Mouse (Mus musculus): ENCODE results near the gene Vgll4. TPM values are rescaled to one million over a fixed set of nuclear protein-coding genes. Genes with fewer than 3 reads are reported as not detected.

Vgll4 gene
- polyA plus RNA-seq, 2 experiments, result 70.1 to 103 TPM

DNA sequence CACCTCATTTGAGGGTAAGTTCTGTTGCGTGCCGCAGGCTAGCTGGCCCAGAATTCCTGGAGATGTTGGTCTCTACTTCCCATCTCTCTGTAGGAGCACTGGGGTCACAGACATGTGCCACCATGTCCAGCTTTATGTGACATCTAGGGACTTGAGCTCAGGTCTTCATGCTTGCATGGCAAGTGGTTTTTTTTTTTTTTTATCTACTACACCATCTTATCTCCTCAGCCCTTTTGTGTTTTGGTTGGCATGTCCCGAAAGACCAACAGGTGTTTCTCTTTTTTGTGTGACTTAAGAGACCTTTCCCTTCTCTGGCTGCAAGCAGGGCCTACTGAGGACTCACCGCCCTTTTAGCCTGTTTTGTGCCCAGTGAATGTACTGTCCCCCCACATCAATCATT lies 113.3 kb downstream of the Vgll4 start:
- no peak overlapping the region; the same call in 1 of the 2 replicates for H3K27ac ChIP-seq (replicated peaks; ENCODE audit: low read depth, low read length)
- 66% methylated on average over 4 of the region's 4 CpGs for WGBS
- no peak for TF ChIP-seq POLR2A (IDR thresholded peaks at IDR 0.05; ENCODE audit: borderline replicate concordance, extremely low read depth, insufficient read depth, insufficient read length)
- DNase-seq (ENCODE audit: low spot score) (no peak), ATAC-seq (ENCODE audit: low FRiP score, low read depth) (no peak)
- peaks cover 13% of the 10 kb centered on the region for H3K4me1 ChIP-seq (ENCODE audit: control insufficient read depth, insufficient read depth, low read length)
- H3K36me3 ChIP-seq (ENCODE audit: control insufficient read depth, insufficient read depth, low read length), result peaks cover 29% of the 10 kb centered on the region
- no peak overlapping the region for H3K4me3 ChIP-seq (replicated peaks; ENCODE audit: low read length)
- H3K9ac ChIP-seq (ENCODE audit: low read depth, low read length, severe bottlenecking), result no peak overlapping the region
- H3K4me2 ChIP-seq (replicated peaks; ENCODE audit: low read depth, low read length, severe bottlenecking), result no peak overlapping the region
- no peaks in the 10 kb centered on the region for H3K27me3 ChIP-seq (ENCODE audit: control insufficient read depth, insufficient read depth, low read length)
- no peaks in the 10 kb centered on the region for H3K9me3 ChIP-seq (ENCODE audit: control insufficient read depth, low read length)

DNA sequence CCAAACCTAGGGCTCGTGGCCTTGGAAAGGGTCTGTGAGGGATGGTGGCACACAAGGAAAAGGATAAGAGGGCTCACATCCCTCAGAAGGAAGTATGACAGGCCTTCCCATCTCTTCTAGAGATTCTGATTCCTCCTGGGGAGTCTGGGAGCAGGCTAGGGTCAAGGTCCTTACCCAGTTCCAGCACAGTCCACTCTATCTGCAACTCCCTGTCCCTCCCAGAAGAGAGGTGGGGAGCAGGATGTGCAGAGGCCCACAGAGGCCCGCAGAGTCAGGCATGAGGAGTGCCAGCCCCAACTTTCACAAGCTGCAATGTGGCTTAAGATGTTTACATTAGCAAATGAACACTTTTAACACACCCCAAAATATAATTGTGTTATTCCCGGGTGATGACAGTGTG lies 114.2 kb downstream of the Vgll4 start:
- DNase-seq (ENCODE audit: low spot score) (no peak), ATAC-seq (ENCODE audit: low FRiP score, low read depth) (no peak)
- WGBS, result 62% methylated on average over 3 of the region's 3 CpGs
- Histone ChIP-seq H3K27ac (replicated peaks; ENCODE audit: low read depth, low read length) (no peak overlapping the region), H3K4me3 (replicated peaks; ENCODE audit: low read length) (no peak overlapping the region), H3K9ac (ENCODE audit: low read depth, low read length, severe bottlenecking) (no peak overlapping the region), H3K36me3 (ENCODE audit: control insufficient read depth, insufficient read depth, low read length) (peaks cover 20% of the 10 kb centered on the region), H3K4me1 (ENCODE audit: control insufficient read depth, insufficient read depth, low read length) (peaks cover 17% of the 10 kb centered on the region), H3K9me3 (ENCODE audit: control insufficient read depth, low read length) (no peaks in the 10 kb centered on the region), H3K4me2 (replicated peaks; ENCODE audit: low read depth, low read length, severe bottlenecking) (no peak overlapping the region), H3K27me3 (ENCODE audit: control insufficient read depth, insufficient read depth, low read length) (no peaks in the 10 kb centered on the region)
- no peak for TF ChIP-seq POLR2A (IDR thresholded peaks at IDR 0.05; ENCODE audit: borderline replicate concordance, extremely low read depth, insufficient read depth, insufficient read length)

DNA sequence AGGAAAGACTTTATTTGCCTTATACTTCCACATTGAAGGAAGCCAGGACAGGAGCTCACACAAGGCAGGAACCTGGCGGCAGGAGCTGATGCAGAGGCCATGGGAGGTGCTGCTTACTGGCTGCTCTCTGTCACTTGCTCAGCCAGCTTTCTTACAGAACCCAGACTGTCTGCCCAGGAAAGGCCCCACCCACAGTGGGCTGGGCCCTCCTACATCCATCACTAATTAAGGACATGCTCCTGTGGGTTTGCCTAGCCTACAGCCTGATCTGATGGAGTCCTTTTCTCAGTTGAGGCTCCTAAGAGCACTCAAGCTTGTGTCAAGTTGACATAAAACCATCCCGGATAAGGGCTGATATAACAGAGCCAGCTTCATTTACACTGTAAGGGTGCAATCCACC lies 115.4 kb downstream of the Vgll4 start:
- no peak overlapping the region for H3K4me3 ChIP-seq (replicated peaks; ENCODE audit: low read length)
- no peak for ATAC-seq (ENCODE audit: low FRiP score, low read depth)
- no peaks in the 10 kb centered on the region for H3K9me3 ChIP-seq (ENCODE audit: control insufficient read depth, low read length)
- 48% methylated on average over 2 of the region's 2 CpGs for WGBS
- no peak for TF ChIP-seq POLR2A (IDR thresholded peaks at IDR 0.05; ENCODE audit: borderline replicate concordance, extremely low read depth, insufficient read depth, insufficient read length)
- H3K4me2 ChIP-seq (replicated peaks; ENCODE audit: low read depth, low read length, severe bottlenecking), result no peak overlapping the region
- H3K9ac ChIP-seq (ENCODE audit: low read depth, low read length, severe bottlenecking), result no peak overlapping the region
- peaks cover 17% of the 10 kb centered on the region for H3K4me1 ChIP-seq (ENCODE audit: control insufficient read depth, insufficient read depth, low read length)
- H3K36me3 ChIP-seq (ENCODE audit: control insufficient read depth, insufficient read depth, low read length), result peaks cover 11% of the 10 kb centered on the region
- H3K27me3 ChIP-seq (ENCODE audit: control insufficient read depth, insufficient read depth, low read length), result no peaks in the 10 kb centered on the region
- H3K27ac ChIP-seq (replicated peaks; ENCODE audit: low read depth, low read length), result no peak overlapping the region
- no peak for DNase-seq (ENCODE audit: low spot score)

DNA sequence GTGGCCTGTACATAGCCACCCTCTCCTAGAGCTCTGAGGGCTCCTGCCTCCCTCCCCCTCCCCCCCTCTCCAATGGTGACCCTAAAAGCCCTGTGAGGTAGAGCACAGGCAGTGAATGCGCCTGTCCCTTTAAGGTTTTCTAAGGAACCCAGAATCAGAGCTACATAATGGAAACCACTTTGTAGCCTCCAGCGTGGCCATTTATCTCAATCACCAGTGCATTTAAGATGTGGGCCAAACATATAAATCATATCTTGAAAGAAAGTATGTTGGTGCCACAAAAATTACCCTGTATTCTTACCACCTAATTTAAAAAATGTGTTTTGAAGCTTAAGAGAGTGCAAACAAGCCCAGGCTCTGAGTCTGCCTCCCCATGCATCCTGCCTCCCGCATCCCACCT lies 117.1 kb downstream of the Vgll4 start:
- TF ChIP-seq POLR2A (IDR thresholded peaks at IDR 0.05; ENCODE audit: borderline replicate concordance, extremely low read depth, insufficient read depth, insufficient read length), result no peak
- H3K4me2 ChIP-seq (replicated peaks; ENCODE audit: low read depth, low read length, severe bottlenecking), result no peak overlapping the region
- no peak overlapping the region for H3K4me3 ChIP-seq (replicated peaks; ENCODE audit: low read length)
- H3K9me3 ChIP-seq (ENCODE audit: control insufficient read depth, low read length), result no peaks in the 10 kb centered on the region
- DNase-seq (ENCODE audit: low spot score) (no peak), ATAC-seq (ENCODE audit: low FRiP score, low read depth) (no peak)
- H3K27ac ChIP-seq (replicated peaks; ENCODE audit: low read depth, low read length), result no peak overlapping the region
- no peak overlapping the region for H3K9ac ChIP-seq (ENCODE audit: low read depth, low read length, severe bottlenecking)
- no peaks in the 10 kb centered on the region for H3K36me3 ChIP-seq (ENCODE audit: control insufficient read depth, insufficient read depth, low read length)
- no peaks in the 10 kb centered on the region for H3K27me3 ChIP-seq (ENCODE audit: control insufficient read depth, insufficient read depth, low read length)
- H3K4me1 ChIP-seq (ENCODE audit: control insufficient read depth, insufficient read depth, low read length), result peaks cover 28% of the 10 kb centered on the region
- WGBS, result 14% methylated on average over 3 of the region's 3 CpGs

DNA sequence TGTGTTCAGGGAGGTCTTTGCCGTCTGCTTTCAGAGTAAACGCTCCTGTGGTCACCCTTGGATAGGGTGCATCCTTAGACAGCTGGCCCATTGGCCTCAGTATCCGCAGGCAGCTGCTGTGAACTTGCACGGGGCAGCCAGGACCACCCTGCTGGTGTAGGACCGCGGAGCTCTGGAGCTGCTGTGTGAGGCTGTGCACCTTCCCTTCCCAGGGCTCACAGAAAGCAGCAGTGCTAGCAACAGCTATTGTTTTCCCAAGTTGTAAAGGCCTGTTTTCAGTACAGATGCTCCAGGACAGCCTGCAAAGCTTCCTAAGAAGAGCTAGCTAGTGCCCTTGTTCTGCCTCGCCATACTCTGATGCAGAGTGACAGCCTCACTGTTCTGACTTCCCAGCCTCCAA lies 118.1 kb downstream of the Vgll4 start:
- H3K9ac ChIP-seq (ENCODE audit: low read depth, low read length, severe bottlenecking), result no peak overlapping the region
- H3K27me3 ChIP-seq (ENCODE audit: control insufficient read depth, insufficient read depth, low read length), result no peaks in the 10 kb centered on the region
- no peak overlapping the region for H3K27ac ChIP-seq (replicated peaks; ENCODE audit: low read depth, low read length)
- H3K4me1 ChIP-seq (ENCODE audit: control insufficient read depth, insufficient read depth, low read length), result peaks cover 28% of the 10 kb centered on the region
- H3K9me3 ChIP-seq (ENCODE audit: control insufficient read depth, low read length), result no peaks in the 10 kb centered on the region
- no peak overlapping the region for H3K4me2 ChIP-seq (replicated peaks; ENCODE audit: low read depth, low read length, severe bottlenecking)
- 41% methylated on average over 7 of the region's 7 CpGs for WGBS
- ATAC-seq (ENCODE audit: low FRiP score, low read depth) (no peak), DNase-seq (ENCODE audit: low spot score) (no peak)
- H3K36me3 ChIP-seq (ENCODE audit: control insufficient read depth, insufficient read depth, low read length), result no peaks in the 10 kb centered on the region
- TF ChIP-seq POLR2A (IDR thresholded peaks at IDR 0.05; ENCODE audit: borderline replicate concordance, extremely low read depth, insufficient read depth, insufficient read length), result no peak
- H3K4me3 ChIP-seq (replicated peaks; ENCODE audit: low read length), result no peak overlapping the region

DNA sequence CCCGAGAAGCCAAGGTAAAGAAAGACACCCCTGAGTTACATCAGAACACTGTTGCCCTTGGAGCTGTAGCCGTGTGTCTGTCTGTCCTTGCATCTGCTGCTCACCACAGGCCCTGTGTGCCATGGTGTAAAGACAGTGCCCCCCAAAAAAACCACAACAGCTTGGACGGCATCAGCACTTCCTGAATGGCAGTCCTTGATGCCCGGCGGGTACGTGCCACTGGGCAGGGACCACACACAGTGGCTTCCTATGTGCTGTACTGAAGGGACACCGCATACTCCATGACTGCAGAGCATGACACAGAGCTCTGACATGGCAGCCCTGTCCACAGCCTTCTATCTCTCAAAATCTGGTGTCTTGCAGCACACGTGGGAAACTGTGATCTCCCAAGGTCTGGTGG lies 120.0 kb downstream of the Vgll4 start:
- Histone ChIP-seq H3K4me2 (replicated peaks; ENCODE audit: low read depth, low read length, severe bottlenecking) (no peak overlapping the region), H3K9ac (ENCODE audit: low read depth, low read length, severe bottlenecking) (no peak overlapping the region), H3K4me1 (ENCODE audit: control insufficient read depth, insufficient read depth, low read length) (peaks cover 25% of the 10 kb centered on the region), H3K9me3 (ENCODE audit: control insufficient read depth, low read length) (no peaks in the 10 kb centered on the region), H3K4me3 (replicated peaks; ENCODE audit: low read length) (no peak overlapping the region), H3K27ac (replicated peaks; ENCODE audit: low read depth, low read length) (no peak overlapping the region), H3K27me3 (ENCODE audit: control insufficient read depth, insufficient read depth, low read length) (no peaks in the 10 kb centered on the region), H3K36me3 (ENCODE audit: control insufficient read depth, insufficient read depth, low read length) (no peaks in the 10 kb centered on the region)
- ATAC-seq (ENCODE audit: low FRiP score, low read depth) (no peak), DNase-seq (ENCODE audit: low spot score) (no peak)
- 87% methylated on average over 8 of the region's 8 CpGs for WGBS
- no peak for TF ChIP-seq POLR2A (IDR thresholded peaks at IDR 0.05; ENCODE audit: borderline replicate concordance, extremely low read depth, insufficient read depth, insufficient read length)

All from limb, embryonic 14.5 days (tissue).